Mouse (Mus musculus) liver, embryonic 13.5 days (tissue): Measurements from ENCODE around the gene Rpl34. TPM values are rescaled to one million over a fixed set of nuclear protein-coding genes. Genes with fewer than 3 reads are reported as not detected.

Experiments
- ATAC-seq: fragments of 200-750 bp; cut with Nextera tagmentation; 2 replicates; pipeline ENCODE4 v1.8.0; 2017; ENCODE audit warnings: low read depth, mild to moderate bottlenecking, moderate number of reproducible peaks, moderate library complexity
- DNase-seq: peaks from one replicate; pipeline ENCODE4 v3.0.0; 2022
- H3K27ac ChIP-seq: fragments of 300-500 bp; sonication (generic); 2 replicates; pipeline ENCODE4 v1.5.1; 2015; ENCODE audit warnings: moderate library complexity, mild to moderate bottlenecking, inconsistent platforms
- H3K27me3 ChIP-seq: fragments of 300-500 bp; sonication (generic); 2 replicates; pipeline ENCODE4 v1.6.1; 2015; ENCODE audit warnings: mild to moderate bottlenecking, inconsistent platforms
- H3K36me3 ChIP-seq: fragments of 300-500 bp; sonication (generic); 2 replicates; pipeline ENCODE4 v1.6.1; 2015; ENCODE audit warnings: mild to moderate bottlenecking, inconsistent platforms
- H3K4me1 ChIP-seq: fragments of 300-500 bp; sonication (generic); replicated peaks from 2 replicates; pipeline ENCODE4 v1.6.1; 2015; ENCODE audit warnings: inconsistent platforms
- H3K4me2 ChIP-seq: fragments of 300-500 bp; sonication (generic); 2 replicates; pipeline ENCODE4 v1.6.1; 2015; ENCODE audit warnings: inconsistent platforms, mild to moderate bottlenecking, moderate library complexity
- H3K4me3 ChIP-seq: fragments of 300-500 bp; sonication (generic); replicated peaks from 2 replicates; pipeline ENCODE4 v1.5.1; 2015; ENCODE audit warnings: mild to moderate bottlenecking, inconsistent platforms
- H3K9ac ChIP-seq: fragments of 300-500 bp; sonication (generic); 2 replicates; pipeline ENCODE4 v1.6.1; 2015; ENCODE audit warnings: mild to moderate bottlenecking, inconsistent platforms
- H3K9me3 ChIP-seq: fragments of 300-500 bp; sonication (generic); replicated peaks from 2 replicates; pipeline ENCODE4 v1.6.1; 2016; ENCODE audit warnings: inconsistent platforms
- whole genome bisulfite sequencing: fragments of 180-500 bp; shearing (Covaris S2); methylation state at CpG from one replicate; pipeline ENCODE4 v1.1.7; 2015; ENCODE audit not compliant: insufficient replicate concordance; 5-methylcytosine and 5-hydroxymethylcytosine counted together
- polyA plus RNA-seq: library from polyadenylated mRNA; unstranded; fragments of >200 nt; fragmentation: Nextera tagmentation; extraction: Ambion mirVana; gene quantifications from 2 replicates; pipeline ENCODE4 v1.2.1, GENCODE M21; 2015

The Rpl34 gene
- polyA plus RNA-seq, 1 experiment from 2014 or later, result 773 TPM

DNA sequence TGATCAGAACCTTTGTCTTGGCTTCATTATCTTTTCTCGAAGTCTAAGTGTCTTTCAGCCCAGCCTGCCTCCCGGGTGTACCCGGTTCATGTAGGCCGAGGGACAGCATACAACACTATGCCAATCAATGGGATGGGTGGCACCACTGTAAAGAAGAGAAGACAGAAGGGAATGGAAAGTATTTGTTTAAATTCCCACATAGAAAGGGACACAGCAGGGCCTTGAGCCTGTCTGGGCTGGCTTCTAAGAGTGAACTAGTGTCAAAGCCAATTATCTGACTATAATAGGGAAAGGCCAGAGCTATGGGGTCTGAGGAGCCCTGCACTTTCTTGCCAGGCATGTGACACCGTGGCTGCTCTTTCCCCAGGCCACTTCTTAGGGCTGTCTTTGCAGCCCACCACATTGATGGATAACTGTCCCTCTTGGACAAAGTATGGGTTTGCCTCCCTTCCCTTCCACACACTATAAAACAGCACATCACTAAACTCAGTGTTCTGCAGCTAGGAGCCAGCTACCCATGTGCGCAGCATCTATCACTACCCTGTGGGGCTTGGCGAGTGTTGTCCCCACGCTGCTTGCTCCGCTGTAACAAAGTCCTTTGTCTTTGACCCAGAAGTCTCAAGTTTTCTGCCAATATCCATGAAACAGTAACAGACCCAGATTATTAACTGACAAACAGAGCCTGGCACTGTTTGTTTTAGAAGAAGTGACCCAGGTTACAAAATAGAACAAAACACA is 45.8 kb downstream of the Rpl34 start:
- WGBS, result 74% methylated on average over 9 of the region's 9 CpGs
- no peaks in the 10 kb centered on the region for H3K36me3 ChIP-seq
- DNase-seq (no peak), ATAC-seq (no peak)
- no peak overlapping the region for H3K4me2 ChIP-seq
- H3K9ac ChIP-seq, result no peak overlapping the region
- H3K9me3 ChIP-seq, result no peaks in the 10 kb centered on the region
- no peaks in the 10 kb centered on the region for H3K27me3 ChIP-seq
- no peaks in the 10 kb centered on the region for H3K4me1 ChIP-seq
- no peak overlapping the region for H3K4me3 ChIP-seq
- H3K27ac ChIP-seq, result no peak overlapping the region

DNA sequence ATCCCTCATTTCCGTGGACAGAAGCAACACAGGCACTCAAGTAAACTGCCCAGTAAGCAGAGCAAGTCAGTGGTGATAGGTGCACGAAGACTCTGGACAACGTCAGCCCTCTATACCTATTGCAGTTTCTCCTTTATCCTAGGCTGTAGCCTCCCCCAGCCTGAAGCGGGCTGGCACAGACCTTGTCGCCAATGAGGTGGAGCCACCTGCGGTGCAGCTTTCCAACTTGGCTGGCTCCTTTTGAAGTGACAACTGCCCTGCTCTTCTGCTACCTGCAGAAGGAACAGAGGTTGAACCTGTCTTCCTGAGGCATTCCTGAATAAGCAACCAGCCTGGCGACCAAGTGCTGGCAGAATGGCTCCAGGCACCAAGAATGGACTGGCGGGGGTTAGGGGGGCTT is 46.4 kb downstream of the Rpl34 start:
- Histone ChIP-seq H3K27ac (no peak overlapping the region), H3K4me1 (no peaks in the 10 kb centered on the region), H3K9me3 (no peaks in the 10 kb centered on the region), H3K36me3 (no peaks in the 10 kb centered on the region), H3K4me3 (no peak overlapping the region), H3K4me2 (no peak overlapping the region), H3K27me3 (no peaks in the 10 kb centered on the region), H3K9ac (no peak overlapping the region)
- ATAC-seq (no peak), DNase-seq (no peak)
- WGBS, result 65% methylated on average over 8 of the region's 8 CpGs

DNA sequence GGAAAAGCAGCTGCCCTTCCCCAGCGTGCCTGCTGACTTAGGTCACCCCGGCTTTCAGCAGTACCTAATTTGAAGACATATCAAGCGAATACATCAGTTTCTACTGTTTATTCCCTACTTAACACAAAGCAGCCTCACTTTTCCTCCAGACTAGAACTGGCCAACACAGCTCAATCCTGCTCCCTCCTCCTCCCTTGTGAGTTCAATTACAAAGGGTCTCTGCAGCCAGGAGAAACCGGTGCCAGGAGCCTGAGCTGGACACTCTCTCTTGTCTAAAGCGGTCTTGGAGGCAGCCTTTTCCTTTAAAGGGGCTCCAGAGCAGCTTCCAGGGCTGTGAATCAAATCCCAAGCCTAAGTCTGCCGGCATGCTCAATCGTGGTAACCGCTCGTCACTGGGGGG is 48.0 kb downstream of the Rpl34 start:
- ATAC-seq (no peak), DNase-seq (no peak)
- Histone ChIP-seq H3K27ac (no peak overlapping the region), H3K9me3 (no peaks in the 10 kb centered on the region), H3K36me3 (no peaks in the 10 kb centered on the region), H3K4me1 (no peaks in the 10 kb centered on the region), H3K4me3 (no peak overlapping the region), H3K9ac (no peak overlapping the region), H3K4me2 (no peak overlapping the region), H3K27me3 (no peaks in the 10 kb centered on the region)
- WGBS, result 71% methylated on average over 9 of the region's 9 CpGs

DNA sequence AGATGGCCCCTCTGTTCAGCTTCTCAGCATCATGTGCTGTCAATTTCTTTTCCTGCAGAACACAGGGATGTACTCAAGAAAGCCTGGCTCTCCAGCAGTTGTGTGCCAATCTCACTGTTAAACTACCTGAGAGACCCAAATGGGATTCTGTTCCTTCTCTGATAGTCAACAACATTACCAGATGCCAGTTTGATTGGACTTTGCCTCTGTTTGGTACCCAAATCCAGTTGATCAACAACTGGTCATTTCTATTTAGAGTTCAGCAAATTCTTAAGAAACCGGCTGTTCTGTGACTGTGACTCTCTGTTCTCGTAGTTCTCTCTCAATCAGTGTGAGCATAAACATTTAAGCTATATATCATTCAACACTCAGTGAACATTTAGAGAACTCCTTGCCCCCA is 49.0 kb downstream of the Rpl34 start:
- H3K36me3 ChIP-seq, result no peaks in the 10 kb centered on the region
- no peak for DNase-seq
- 62% methylated on average over 2 of the region's 2 CpGs for WGBS
- ATAC-seq, result no peak
- no peak overlapping the region for H3K27ac ChIP-seq
- no peak overlapping the region for H3K9ac ChIP-seq
- H3K27me3 ChIP-seq, result no peaks in the 10 kb centered on the region
- no peaks in the 10 kb centered on the region for H3K4me1 ChIP-seq
- no peak overlapping the region for H3K4me3 ChIP-seq
- no peak overlapping the region for H3K4me2 ChIP-seq
- no peaks in the 10 kb centered on the region for H3K9me3 ChIP-seq

DNA sequence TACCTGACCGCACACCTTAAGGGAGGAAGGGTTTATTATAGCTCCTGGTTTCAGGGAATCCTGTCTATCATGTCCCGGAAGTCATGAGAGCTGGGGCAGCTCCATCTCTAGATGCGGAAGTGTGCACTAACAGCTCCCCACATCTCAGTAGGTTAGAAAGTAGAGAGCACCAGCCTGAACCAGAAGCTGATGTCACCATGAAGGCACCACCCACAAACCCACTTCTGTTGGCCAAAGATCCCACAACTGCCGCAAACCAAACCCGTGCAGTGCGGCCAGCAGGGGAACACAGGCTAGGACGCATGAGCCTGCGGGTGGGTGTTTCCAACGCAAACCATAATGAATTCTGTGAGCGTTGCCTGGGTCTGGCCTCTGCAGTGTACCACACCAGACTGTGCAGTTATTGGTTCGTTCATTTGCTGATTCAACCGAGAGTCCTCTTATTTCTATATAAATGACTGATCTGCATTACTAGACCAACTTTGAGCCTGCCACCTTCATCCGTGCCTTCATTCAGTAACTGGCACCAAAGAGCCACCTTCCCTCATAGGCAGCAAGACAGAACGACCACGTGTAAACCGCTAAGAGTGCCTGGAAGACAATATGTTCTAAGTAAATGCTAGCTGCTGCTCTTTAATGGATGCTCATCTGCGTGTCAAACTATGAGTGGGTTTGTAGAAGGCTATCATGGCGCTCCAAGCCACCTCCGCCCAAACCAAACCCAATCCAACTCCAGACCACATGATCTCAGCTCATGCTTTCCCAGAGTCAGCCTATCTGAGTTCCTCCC is 52.3 kb downstream of the Rpl34 start:
- WGBS, result 81% methylated on average over 19 of the region's 19 CpGs
- ATAC-seq, result no peak

More for the DNA sequence above, 52.3 kb downstream of the Rpl34 start:
- Histone ChIP-seq H3K9ac (no peak overlapping the region), H3K4me3 (no peak overlapping the region), H3K4me1 (no peaks in the 10 kb centered on the region), H3K27me3 (no peaks in the 10 kb centered on the region), H3K27ac (no peak overlapping the region), H3K4me2 (no peak overlapping the region), H3K36me3 (no peaks in the 10 kb centered on the region), H3K9me3 (no peaks in the 10 kb centered on the region)
- DNase-seq, result no peak

Other genes starting within 250 kb of the Rpl34 start
- not detected in 2 replicates for gene Etnppl, start 113.0 kb downstream of the Rpl34 start, polyA plus RNA-seq
- gene Ostc, start 21.0 kb downstream of the Rpl34 start, polyA plus RNA-seq, result 226 and 234 TPM in 2 replicates